Mouse (Mus musculus) fat pad, adult 2 months (tissue): Measurements from ENCODE around the gene Aff3.
A peak's percentile ranks its signal among the peaks of the same experiment; 100 is the strongest.

Source experiments
- DNase-seq: peaks from one replicate; pipeline ENCODE4 v3.0.0-alpha.2; 2011; ENCODE audit warnings: low read depth, low spot score; ENCODE audit errors: extremely low read depth

The Aff3 gene

DNA sequence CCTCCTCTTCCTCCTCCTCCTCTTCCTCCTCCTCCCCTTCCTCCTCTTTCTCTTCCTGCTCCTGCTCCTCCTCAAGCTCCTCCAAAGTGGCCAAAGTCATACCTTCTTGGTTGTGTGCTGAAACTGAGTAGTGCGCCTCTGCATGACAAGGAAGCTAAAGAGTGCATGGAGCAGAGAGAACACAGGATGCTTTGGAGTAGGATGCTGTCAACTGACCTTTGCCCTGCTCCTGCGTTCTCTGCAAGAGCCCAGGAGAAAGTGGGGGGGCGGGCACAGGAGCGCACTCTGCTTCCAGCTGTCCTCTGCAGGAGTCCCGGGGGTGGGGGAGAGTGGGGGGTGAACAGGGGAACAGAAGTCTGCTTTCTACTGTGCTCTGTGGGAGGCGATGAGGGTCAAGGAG, 167.2 kb downstream of the Aff3 start:
- no peak for DNase-seq

DNA sequence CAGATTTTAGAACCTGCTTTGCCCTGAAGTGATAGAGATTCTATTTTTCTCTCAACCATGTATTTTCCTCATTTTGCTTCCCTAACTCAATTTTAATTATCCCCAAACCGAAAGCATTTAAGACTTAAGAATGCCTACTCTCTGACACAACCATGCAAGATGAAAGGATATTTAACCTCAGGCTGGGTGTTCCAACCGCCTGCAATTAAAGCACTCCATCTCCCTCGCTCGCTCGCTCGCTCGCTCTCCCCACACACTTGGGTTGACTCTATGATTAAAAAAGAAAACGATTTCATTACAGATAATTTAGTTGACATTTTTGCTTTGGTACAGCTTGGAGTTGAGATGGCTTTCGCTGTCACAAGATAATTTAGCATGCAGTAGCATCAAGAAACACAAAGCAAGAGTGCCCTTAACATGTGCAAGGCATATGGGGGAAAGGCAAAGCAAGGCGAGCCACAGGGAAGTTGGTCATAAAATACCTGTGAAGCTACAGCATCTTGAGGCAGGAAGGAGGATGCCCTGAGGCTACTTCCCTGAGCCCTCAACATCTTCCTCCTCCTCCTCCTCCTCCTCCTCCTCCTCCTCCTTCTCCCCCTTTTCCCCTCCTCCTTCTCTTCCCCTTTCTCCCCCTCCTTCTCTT, 167.7 kb downstream of the Aff3 start:
- DNase-seq = no peak

DNA sequence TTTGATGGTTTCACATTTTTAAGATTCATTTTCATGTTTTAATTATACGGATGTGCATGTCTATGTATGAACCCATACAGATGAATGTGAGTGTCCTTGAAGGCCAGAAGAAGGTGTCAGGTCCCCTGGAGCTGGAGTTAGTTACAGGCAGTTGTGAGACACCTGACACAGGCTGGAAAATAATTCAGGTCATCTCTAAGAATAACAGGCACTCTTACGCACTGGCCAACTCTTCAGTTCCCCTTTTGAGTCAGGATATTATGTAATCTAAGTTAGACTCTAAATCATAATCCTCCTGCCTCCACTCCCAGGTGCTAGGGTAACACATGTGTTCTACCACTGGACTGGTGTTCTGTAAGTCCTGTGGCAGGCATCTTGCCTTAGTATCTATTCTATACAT, 169.5 kb downstream of the Aff3 start:
- DNase-seq = no peak

DNA sequence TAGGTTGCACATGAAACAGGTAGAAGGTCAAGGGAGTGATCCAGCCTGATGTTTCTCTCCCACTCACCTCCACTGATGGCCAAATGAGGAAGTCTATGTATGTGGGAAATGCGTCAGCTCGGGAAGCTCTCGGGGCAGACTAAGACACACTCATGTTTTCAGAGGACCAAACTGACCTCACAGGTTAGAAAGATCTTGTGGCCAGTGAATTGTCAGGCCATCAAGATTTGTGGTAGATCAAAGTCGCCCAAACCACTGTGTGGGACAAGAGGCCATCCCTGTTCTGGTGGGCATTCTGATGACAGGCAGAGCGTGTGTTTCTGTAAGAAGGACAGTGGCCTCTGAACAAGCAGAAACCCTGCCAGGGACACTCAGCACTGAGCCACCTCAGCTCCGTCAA, 175.0 kb downstream of the Aff3 start:
- no peak for DNase-seq

DNA sequence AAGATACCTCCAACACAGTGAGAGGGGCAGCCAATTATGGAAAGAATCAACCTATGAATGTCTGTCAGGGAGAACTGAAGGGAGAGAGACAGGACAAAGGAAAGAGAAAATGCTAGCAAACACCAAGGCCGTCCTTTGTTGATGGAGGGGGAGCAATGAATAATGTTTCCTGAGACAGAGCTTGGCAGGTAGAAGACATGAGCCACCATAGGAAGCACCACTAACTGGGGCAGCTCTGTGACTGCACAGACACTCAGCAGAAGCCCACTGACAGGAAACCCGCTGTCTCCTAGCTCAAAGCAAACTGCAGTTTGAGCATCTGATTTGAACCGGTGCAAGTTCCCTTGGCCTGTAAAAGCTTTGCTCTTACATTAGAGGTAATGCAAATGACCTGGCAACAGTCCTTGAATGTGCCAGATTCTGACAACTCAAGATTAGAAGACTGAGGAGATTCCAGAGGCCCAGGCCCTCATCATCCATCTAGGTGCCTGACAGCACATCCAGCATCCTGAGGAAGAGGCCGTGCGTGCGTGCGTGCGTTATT, 176.0 kb downstream of the Aff3 start:
- DNase-seq = no peak

DNA sequence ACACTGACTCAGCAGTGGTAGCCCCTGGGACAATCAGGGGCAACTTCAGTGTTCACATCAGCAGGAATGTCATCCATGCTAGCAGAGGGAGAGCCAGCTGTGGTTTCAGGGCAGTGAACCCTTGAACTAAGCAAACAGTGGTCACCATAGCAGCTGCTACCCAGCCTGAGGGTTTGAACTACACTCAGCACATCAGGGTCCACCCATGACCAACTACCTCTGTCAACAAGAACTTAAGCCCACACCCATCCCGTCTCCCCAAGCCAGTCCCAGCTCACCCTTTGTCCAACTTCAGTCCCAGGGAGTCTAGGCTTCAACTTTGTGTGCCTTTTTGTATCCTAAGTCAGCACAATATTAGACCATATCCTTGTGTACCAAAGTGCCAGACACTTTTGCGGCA, 176.9 kb downstream of the Aff3 start:
- DNase-seq = no peak

DNA sequence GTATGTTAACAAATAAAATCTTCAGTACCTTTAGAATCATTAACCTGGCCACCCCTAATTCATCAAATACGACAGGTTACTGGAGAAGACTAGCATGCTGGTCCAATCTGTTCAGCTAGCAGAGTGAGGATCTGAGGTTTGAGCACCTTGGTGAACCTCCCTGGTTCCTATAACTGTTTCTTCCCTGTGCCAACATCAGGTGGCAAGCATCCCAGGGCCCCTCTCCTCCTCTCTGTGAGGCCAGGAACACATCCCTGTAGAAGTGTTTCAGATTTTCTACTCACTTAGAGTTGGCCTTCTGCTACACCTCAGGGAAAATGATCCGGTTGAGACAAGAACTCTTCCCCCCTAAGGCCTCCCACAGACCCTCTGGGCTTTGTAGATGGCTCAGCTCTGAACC, 181.6 kb downstream of the Aff3 start:
- no peak for DNase-seq

DNA sequence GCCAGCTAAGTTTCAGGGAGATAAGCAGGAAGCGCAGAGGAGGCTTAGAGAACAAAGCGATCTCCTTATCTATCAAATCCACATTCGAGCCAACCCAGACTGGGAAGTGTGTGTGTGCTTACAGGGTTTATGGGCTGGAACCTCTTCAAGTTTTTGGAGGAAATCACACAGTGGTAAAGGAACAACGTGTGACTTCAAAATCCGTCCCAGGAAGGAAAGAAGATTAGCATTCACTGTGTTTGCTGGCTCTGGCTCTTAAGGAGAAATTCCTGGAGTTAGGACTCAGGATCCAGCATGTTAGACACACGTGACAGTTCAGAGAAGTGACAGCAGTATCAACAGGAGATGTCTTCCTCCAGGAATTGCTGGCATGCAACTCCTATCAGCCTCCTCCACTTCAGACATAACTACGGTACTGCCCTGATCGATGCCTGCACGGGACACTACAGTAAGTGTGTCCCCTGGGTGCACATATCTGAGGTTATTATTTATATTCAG, 186.5 kb downstream of the Aff3 start:
- peak; percentile 1 for DNase-seq

DNA sequence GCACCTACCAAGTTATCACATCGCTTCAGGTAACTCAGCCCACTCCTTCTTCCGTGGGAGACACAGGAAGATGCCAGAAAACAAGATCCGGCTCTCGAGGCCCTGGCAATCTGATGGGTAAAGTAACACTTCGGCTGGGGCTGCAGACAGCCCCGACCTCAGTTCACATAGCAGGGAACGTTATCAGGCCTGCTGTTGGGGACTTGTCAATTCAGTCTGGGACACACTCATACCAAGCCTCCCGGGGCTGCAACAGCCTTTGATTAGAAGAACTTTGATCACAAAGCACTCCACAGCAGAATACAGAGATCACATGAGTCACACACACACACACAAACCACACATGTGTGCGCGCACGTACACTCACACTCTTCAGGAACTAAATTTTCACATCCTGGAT, 193.9 kb downstream of the Aff3 start:
- DNase-seq = no peak

DNA sequence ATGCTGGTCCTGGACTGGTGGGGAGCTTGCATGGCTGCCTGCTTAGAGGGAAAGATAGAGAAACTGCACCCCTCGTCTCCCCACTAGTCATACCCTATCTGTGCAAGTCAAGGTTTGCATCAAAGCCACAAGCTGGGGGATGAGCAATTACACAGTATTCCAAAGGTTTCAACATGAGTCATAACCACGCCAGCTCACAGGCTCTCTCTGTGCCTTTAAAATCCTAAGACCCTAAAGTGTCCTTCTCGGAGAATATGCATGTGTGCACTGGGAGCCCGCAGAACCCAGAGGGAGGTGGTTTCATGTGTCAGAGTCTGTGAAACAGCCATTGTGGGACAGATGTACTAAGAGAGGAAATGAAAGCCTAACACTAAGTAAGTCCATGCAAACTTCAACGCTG, 194.6 kb downstream of the Aff3 start:
- DNase-seq = no peak

DNA sequence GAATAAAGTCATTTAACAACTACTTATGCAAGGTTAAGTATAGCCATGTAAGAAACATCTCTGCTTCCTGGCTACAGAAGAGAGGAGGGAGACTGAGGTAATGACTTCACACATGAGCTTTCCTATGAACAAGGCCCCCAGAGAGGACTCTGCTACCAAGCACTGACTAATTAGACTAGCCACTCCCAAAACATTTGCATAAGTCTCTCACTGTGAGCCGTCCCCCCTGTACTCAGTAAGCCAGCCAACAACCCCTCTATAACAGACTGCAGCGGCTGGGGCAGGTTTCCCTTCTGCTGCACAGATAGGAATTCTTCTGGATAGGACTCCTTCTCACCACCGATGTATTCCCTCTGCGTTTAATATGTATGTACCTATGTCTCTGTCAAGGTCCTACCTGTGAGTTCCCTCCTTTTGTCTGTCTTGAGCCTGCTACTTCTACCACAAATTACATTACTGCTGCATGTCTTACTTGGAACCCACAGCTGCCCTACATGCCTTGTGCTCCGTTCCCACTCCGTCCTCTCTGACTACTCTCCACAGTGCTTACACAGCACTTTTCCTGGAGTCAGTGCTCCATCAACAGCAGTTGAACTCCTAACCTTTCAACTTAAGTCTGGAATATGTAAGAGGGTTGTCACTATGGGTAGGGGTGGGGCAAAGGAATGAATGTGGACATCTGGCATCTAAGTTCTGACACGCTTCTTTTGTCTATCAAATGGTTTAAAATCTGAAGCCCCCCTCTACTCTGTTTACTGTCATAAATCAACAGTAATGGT, 197.3 kb downstream of the Aff3 start:
- no peak for DNase-seq

DNA sequence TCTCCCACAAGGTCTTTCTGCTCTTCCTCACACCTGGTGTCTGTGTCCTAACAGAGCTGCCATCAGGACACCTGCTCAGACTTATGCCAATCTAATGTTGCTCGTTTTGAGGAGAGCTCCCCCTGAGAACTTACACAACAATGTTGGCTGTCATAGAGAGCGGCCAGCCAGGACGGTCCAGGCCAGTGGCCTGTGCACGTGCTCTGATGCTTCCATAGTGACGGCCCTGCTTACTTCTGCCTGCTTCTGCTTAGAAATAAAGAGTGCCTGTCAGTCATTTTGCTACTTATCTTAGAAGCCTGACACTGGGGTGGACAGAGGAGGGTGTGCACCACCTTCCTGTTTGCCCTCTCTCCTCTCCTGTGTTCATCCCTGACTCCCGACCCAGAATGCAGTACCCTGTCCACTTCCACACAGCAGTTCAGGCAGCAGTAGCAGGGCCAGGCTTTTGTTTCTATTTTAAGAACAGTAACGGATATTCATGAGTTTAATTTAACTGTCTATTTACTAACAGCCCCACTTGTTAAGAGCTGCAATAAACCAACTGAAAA, 208.0 kb downstream of the Aff3 start:
- no peak for DNase-seq

DNA sequence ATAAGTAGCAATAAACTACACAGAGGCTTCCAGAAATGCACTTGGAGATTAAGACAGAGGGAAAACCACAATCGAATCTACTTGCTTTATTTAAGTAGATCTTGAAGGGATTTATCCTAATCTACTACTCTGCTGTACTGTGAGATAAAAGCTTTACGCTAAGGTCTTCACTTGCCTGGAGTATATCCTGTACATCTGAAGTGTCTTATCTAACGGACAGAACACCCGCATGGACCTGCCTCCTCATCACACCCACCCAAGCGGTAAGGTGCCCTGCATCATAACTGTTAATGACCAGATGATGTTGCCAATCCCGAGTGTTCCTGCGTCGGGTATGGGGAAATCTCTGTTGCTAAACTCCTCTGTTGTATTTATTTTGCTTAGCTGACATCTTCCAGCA, 209.8 kb downstream of the Aff3 start:
- no peak for DNase-seq

DNA sequence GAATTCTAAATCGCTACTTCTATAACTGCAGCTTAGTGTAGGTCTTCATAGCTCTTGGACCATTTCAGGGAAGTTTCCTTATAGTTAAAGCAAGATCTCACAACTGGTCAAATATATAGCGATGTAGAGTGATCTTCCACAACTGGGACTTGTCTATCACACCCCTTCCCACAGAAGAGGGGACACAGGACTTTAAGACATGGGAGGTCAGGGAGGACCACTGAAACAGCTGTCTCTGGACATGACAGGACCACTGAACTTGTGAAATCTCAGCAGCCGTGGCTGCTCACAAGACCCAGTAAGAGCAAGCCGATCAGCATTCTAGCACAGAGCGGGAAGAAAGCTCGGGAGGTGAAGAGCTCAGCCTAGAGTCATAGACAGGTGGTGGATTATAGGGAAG, 213.4 kb downstream of the Aff3 start:
- DNase-seq = no peak

DNA sequence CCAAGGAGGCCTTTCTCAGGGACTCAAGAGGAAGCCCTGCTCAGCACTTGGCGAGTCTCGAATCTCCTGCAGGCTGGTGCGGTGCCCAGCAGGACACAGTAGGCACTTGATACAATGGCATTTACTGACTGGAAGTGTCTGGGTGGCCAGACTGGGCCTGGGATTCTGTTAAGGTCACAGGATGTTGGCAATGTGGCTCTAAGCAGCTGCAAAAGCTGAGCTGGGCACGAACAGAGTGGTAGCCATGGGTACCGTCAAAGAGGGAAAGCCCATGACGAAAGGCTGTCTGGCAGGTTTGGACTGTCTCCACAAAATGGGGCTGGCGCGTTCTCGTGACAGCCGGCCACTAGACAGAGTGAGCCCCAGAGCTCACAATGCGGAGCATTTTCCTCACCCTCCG, 214.1 kb downstream of the Aff3 start:
- no peak for DNase-seq

DNA sequence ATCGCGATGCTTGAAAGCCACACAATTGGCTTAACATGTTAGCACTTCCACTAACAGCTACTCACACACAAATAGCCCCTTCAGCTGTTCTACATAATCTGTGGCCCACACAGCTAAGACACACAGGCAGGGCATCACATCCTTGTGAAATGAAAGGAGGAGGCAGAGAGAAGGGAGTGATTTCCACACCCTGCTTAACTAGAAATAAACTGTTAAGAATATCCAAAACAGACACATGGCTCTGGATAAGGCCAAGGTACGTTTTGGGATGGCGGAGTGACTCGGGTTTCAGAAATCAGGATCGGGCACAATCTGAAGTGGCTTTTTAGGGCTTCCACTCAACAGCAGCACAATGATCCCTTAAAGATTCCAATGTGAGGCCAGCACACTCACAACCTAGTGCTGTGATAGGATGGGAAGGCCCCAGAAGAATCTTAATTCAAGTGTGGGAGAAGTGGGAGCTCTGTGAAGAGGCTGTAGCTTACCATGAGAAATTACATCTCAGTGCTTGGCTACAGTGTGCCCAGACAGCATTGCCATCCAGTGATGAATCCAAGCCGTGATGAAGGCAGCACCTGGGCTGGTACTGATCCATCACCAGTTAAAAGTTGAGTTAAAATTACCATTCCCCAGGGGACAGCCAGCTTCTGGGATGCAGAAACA, 214.8 kb downstream of the Aff3 start:
- DNase-seq = no peak

DNA sequence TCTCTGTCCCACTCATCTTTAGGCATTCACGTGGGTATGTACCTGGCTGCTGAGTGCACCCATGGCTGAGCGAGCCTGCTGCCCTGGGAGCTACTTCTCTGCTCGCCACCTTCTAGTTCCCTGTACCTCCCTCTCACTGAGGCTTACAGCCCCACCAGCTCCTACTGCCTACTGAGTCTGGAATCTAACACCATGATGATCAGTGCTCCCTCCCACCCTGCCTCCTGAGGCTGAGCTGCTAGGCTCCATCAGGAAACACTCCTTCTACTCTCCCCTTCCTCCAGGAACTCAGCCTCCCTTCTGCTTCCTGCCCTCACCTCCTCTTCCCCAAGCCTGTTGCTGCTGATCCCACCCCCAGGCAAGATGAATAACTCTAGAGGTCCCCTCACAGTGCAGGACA, 215.9 kb downstream of the Aff3 start:
- no peak for DNase-seq

DNA sequence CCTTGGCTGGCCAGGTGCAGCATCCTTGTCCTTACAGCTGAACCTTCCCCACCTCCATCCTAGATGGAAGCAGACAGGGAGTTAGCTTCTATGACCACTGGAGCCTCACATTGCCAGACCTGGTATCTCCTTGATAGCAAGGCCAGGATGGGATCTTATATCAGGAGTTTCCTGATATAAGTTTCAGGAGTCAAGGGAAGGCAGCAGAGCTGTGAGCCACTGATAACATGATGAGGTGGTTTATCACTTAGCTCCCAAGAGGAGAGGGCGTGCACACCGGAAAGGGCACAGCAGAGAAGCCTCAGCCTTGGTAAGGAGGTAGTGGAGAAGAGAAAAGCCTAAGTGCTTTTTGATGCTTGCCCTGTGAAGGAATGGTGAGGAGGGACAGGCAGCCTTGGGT, 217.2 kb downstream of the Aff3 start:
- DNase-seq = no peak

DNA sequence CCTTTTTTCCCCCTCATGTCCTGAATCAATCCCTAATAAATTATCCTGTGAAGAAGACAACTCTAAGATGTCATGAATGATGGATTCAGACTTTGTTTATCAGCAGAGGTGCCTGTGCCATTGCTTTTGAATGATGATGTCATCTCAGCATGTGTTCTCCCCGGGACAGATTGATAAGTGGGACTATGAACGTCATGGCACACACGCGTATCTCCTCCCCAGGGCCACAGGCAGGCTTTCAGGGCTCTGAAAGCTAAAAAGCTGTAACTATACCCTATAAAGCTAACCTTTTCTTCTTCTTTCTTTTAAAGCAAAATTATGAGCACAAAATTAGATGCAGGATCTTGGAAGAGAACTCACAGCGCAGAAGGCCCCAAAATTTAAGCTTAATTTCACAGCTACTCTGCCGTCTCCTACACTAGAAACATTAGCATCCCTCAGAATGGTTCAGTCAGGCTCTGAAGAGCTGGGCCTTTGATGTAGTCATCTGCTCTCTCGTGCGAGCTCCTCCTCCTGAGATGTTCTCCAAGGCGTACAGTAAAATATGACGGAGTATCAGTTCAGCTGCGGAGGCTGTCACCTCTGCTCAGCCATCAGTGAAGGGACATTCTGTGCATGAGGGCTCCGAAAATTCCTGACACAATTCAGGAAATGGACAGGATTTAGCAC, 218.5 kb downstream of the Aff3 start:
- DNase-seq = no peak

DNA sequence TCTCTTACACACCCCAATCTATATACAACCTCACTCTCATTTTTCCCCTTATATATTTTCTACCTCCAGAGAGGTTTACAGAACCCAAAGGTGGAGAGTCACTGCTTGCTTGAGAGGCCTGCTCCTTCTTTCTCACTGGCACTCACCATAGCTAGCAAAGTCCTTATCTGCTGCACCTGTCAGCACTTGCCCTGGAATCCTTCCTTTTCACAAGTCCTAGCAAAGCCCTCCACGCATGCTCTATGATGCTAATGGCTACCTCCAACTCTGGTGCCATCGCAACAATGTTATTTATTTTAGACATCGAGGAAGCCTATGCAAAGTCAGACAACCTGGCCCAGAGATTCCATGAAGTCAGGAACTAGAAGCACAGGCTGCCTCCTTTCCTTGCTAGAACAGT, 221.9 kb downstream of the Aff3 start:
- no peak for DNase-seq

DNA sequence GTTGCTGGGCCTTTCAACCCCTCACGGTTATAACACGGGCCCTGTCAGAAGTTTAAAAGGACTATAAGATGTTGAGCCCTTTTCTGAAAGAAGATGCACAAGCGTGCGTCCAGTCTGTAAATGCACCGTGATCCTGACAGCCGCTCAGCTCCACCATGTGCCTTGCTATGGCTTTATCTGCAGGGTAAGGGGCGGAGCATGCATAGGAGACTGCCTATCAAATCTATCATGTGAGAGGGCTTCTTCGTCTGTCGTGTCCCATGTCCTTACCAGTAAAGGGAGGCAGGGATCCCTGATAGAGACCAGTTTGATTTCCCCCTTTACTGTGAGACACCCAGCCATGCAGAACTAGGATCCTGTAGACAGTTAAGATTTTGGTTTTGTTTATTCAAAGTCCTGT, 222.3 kb downstream of the Aff3 start:
- no peak for DNase-seq
